Mouse (Mus musculus) embryonic fibroblast, embryonic 13.5 days (primary cell): Measurements from ENCODE around the gene Lat.
"Not testable (repeated sequence)": the region's sequence is repeated elsewhere in the genome, so short reads cannot be mapped to it uniquely, and the experiment has no call there.

ENCODE experiments used
- CTCF ChIP-seq: IDR thresholded peaks from 2 replicates; pipeline ENCODE4 v1.5.1; 2011; ENCODE audit warnings: mild to moderate bottlenecking, control low read depth, low read length, moderate library complexity, borderline replicate concordance; ENCODE audit not compliant: insufficient read depth
- POLR2A ChIP-seq: IDR thresholded peaks from 2 replicates; pipeline ENCODE4 v1.6.1; 2011; ENCODE audit warnings: low read depth, mild to moderate bottlenecking, control low read depth, low read length, moderate library complexity

DNA sequence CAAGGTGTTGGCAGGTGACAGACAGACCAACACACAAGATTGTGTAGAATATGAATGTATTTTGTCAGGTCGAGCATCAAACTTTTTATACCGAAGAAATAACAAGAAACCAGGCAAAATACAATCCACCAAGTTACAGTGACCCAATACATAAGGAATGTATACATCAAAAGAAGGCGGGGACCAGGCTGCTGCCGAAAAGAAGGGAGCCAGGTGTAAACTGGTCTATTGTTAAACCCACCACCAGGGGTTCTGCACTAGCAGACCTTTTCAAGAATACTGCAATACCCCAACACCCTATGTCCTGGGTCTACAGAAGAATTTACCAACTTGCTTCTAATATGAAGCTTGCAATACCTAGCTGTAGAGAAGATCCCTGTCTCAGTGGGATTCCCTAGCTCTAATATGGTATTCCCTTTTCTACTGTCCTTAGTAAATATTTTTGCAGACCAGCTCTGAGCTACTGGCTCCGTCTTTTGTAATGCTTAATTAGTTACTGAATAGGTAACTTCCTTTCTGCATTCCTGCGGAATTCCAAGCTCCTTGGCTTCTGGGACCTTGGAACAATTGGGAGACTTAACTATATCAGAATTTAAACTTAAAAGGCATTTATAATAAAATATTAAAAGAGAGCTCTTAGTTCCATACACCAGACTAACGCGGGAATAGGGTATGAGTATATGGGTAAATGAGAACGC lies 43.6 kb downstream of the Lat start:
- not testable (repeated sequence) for TF ChIP-seq CTCF, POLR2A
